Mouse (Mus musculus) right cerebral cortex, postnatal 4 days (tissue): ENCODE results near the gene Cd59a.
"Not testable (repeated sequence)": the region's sequence is repeated elsewhere in the genome, so short reads cannot be mapped to it uniquely, and the experiment has no call there.

Source experiments
- DNase-seq: peaks from one replicate; pipeline ENCODE4 v3.0.0-alpha.2; 2022

Gene Cd59a

DNA sequence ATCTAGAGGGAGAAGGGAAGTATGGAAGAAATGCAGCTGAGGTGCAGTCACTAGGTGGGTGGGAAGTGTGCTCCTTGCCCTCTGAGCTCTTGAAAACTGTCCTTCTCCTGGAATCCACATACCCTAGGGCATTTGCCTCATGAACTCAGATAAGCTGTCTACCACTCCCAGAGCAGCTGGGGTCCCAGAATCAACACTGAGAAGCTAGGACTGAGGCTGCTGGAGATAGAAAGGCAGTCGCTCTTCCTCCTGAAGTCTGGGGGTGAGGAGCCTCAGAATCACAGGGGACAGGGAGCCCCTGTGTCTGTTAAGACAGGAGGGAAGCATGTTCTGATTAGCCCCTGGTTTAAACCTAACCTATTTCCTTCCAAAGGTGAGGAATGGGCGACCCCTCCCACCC is 13.9 kb downstream of the Cd59a start:
- DNase-seq, result no peak

DNA sequence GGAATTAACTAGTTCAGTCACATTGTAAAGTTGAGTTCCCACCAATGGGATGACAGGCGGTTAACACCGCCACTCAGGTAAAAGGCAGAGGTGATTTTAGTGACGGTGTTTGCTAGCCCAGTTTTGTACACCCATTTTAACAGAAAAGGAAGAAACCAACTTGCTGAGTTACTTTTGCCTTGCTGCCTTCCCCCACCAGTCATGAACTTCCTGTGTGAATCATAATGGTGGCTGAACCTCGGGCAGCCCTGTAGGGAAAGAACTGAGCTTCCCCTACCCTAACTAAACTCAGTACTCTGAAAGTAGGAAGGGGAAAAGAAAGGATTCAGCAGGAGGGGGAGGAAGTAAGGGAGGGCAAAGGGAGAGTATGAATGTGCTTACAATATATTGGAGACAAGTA is 14.4 kb downstream of the Cd59a start:
- DNase-seq, result no peak

DNA sequence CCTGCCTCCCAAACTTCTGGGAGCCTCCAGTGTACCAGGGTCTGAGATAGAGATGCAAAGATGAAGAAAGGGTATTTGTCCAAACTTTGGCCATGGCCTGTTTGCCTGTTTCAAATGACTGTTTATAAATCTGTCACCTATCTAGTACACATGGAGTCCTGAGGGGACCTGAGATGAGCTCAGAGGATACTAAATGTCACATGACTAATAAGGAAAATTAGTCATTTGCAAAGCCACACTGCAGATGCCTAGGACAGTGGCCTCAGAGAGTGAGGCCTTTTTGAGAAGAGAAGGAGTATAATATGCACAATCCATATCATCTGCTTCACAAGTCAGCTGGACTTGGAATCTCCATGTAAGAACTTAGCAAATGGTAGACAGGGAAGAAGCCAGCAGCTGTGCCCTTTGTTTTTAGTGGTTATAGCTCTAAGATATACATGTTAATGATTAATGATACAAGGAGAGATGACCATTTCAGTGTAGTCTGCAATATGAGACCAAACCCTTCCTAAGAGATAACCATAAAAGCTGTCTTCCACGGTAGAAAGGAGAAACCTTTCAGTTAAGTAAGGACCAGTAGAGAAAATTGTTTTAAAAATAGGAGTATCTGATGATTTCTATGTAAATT is 15.7 kb downstream of the Cd59a start:
- not testable (repeated sequence) for DNase-seq

DNA sequence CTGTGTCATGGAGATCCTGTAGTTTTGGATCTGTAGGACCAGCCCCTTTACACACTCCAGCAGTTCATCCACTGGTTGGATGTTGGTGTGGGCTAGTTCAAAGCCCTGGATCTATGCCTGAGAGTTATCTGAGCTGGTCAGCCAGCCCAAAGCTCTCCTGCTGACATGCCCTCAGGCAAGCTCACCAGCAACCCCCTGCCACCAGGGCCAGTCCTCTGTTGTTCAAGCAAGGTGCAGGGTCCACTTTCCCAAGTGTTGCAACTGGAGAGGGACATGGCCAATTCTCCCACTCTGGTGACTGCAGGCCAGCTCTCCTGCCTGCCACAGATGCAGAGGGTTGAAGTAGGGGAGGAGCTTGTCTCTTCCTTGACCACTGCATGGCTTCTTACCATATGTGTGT is 18.0 kb downstream of the Cd59a start:
- not testable (repeated sequence) for DNase-seq

DNA sequence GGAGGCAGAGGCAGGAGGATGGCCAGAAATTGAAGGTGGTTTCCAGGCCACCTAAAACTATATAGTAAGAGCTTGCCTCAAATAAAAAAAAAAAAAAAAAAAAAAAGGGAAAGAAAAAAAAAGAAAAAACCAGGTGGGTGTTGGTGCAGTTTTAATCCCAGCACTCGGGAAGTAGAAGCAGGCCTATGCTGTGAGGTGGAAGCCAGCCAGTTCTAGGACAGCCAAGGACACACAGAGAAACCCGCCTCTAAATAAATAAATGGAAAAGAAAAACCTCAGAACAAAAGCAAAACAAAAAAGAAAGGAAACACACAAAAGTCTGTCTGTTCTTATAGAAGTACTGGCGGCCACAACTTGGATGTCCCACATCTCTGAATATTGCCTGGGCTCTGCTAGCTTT is 19.3 kb downstream of the Cd59a start:
- DNase-seq, result no peak

DNA sequence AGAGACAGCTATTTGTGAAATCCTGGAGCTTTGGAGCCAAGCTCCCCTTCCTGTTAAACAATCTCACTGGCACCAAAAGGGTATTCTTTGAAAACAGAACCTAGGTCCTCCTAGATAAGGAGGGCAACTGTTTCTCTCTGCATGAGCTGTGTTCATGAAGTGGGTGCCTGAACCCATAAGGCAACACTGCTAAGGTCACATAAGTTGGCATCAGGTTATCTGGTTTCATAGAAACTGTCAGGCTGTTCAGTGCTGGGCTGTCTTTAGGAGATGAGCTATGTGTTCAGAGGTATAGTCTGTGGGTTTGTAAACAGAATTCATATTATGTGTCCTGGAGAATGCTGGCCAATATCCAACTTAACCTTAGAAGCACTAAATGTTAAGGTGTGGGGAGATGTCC is 21.6 kb downstream of the Cd59a start:
- not testable (repeated sequence) for DNase-seq

DNA sequence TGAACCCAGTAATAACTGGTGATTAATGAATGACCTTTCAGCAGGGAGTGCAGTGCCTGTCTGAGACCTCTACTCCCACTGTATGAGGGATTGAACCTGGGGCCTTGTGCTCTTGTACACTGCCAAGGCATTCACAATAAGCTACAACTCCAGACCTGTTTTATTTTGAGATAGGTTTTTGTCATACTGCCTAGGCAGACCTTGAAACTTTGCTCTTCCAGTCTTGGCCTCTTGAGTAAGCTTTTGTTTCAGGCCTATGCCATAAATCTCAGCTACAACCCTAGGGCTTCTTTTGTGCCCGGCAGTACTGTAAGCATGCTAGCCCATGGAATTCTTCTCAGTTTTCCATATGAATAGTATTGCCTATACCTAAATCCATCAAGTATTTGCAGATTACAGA is 23.5 kb downstream of the Cd59a start:
- no peak for DNase-seq

DNA sequence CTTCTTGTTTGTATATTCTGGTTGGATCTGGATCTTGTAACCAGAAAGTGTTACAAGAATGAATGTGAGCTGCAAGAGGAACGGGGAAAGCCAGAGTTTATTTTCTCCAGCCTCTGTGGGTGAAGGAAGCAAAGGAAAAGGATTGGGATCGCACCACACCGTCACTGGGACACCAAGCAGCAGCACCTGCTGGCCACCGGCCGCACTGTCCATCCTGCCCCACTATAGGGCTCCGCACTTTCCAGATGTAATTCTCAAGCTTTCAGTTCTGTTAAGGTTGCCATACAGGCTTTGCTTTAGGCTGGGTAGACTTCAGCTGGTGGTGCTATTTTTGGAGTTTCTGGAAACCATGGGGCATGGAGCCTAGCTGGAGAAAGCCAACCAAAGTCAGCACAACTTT is 24.7 kb downstream of the Cd59a start:
- no peak for DNase-seq

DNA sequence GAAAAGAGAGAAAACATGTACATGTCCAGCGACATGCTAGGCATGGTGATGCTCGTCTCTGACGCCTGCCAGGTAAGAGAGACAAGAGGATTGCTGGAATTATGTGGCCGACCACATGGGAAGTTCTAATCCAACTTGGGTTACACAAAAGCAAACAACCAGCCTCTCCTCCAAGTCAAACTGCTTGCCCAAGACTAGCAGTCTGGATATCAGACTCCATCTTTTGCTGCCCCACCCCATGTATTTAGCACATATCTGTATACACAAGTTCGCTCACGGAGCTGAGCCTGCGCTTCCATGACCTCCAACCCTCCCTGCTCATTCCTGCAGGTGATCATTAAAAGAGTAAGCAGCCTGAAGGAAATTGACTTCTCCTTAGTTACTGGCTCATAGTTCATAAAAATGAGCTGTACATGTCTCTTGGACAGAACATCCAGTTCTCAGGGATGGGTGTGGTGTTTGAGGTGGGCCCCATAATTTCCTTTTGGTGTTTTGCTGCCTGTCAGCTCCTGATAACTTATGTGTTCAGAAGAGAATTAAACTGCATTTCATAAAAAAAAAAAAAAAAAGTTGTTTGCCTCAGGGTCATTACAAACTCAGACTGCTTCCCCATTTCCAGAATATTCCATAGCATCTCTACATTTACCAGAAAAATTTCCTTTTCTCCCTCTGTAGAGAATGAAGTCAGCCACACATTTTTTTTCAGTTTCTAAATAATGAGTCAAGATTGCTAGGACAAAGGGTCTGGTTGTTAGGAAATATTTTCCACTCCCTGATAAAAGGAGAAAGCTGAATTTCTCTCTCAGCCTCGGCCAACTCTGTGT is 26.3 kb downstream of the Cd59a start:
- no peak for DNase-seq

DNA sequence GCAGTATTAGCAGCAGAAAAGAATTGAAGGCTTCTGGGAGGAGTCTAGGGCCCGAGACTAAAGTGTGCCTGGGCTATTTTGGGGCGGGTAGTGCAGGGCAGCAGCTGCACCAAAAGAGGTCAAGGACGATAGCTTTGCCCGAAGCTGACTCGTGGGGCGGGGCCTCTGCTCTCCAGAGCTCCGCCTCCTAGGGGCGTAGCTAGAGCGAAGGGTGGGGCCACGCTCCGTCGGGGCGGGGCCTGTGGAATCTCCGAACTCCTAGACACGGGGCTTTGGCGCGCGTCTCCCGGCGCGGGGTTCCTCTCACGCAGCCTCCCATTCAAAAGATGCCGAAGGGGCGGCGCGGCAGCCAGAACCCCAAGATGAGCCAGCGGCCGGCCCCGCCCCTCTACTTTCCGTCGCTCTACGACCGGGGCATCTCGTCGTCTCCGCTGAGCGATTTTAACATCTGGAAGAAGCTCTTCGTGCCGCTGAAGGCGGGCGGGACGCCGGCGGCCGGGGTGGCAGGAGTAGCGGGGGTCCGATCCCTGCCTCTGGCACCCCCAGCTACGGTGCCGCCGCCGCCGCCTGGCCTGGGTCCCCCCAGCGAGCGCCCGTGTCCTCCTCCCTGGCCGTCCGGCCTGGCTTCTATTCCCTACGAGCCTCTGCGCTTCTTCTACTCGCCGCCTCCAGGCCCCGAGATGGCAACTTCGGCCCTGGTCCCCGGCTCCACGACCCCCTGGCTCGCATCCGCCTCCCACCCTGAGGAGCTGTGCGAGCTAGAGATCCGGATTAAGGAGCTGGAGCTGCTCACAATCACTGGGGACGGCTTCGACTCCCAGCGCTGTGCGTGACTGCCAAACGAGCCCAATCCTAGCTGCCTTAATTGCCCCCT is 27.1 kb downstream of the Cd59a start, which contains the start of gene A930018P22Rik:
Gene A930018P22Rik, plus strand, starts transcription at position 265 of the 874 bp plus-strand sequence.
- peak; percentile 83 for DNase-seq

DNA sequence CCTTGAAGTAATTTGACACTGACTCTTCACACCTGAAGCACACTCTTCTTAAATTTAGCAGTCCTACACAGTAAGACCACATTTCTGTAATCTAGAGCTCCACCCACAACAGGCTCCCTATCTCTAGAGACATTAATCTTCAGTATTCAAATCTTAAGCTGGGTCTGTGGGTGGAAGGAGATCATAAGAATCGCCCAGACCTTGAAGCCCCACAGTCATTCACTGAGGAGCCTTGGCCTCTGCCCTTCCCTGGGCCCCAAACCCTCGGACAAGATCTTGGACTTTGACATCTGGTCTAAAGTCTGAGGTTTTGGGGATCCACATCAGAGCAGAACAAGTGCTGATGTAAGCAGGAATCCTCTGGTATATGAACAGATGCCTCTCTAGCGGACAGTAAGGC is 27.9 kb downstream of the Cd59a start:
- no peak for DNase-seq

DNA sequence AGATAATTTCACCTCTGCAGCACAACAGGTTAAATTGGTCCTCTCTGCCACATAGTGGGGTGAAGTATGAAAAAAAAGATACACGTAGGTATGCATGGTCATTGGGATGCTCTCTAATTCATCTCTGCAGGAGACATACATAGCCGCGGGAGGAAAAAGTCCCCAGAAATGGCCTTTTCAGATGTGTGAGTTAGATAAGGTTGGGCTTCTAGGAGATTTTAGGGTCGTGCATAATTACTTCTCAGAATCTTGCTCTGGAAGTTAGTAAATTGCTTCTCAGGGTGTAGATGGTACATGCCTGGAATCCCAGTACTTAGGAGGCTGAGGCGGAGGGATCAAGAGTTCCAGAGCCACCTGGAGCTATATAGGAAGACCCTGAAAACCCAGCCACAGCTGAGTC is 28.5 kb downstream of the Cd59a start:
- DNase-seq, result no peak

DNA sequence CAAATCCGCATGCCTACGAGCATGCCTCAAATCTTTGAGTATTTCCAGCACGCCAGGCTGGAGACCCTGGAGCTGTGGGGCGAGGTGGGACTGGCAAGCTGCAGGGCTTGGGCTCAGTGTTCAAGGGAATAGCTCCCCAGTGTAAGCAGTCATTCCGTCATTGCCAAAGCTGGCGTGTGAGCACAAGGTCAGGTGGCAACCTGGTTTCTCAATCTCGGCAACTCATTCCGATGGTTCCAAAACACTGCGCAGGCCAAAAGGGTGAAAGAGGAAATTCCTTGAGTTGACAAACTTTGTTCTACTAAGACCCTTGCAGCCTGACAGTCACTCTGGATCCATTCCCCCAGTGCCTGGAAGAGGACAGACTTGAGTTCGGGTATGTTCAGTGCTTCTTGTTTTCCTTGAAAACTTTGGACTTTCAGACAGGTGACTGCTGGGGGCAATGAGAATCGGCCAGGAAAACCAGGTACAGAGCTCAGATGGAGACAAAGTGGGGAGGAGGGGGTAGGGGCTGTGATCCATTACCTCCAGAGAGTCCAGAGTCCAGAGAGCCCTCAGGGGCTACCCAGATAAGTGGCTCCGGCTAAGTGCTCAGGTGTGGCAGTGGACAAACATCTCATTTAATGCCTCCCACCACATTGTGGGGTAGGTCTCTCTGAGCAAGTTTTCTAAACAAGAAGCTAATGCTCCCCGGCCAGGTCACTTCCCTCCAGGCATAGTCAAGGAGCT is 33.4 kb downstream of the Cd59a start:
- no peak for DNase-seq

DNA sequence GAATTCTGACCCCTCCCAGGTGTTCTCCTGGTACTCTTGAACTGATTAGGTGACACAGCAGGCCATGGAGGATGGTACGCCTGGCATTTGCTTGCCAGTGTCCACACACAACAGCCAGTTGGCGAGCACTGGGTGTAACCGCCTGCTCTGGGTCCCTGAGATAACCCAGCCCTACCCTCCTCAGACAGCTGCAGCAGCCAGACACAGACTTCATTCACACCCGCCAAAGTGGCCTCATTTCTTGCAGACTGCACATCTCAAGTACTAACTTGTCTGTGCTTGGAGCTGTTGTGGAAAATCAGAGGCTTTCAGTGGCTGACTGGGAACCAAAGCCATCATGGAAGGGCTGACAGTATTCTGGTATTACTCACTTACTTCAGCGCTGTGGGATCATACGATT is 34.6 kb downstream of the Cd59a start:
- DNase-seq, result no peak

DNA sequence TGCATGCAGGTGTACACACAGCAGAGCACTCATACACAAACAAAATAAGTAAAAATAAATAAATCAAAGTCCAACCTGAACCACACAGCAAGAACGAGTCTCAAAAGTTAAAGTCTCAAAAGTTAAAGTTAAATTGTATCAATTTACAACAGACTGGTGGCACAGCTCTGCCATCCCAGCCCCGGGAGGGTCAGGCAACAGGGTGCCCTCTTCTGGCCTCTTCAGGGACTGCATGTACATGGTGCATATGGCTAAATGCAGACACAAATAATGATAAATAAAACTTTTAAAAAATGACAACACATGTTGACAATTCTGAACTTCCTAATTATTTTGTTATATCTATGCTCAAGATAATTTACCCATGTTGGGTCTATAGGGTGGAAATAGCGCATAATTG is 35.4 kb downstream of the Cd59a start:
- DNase-seq, result peak; percentile 58

DNA sequence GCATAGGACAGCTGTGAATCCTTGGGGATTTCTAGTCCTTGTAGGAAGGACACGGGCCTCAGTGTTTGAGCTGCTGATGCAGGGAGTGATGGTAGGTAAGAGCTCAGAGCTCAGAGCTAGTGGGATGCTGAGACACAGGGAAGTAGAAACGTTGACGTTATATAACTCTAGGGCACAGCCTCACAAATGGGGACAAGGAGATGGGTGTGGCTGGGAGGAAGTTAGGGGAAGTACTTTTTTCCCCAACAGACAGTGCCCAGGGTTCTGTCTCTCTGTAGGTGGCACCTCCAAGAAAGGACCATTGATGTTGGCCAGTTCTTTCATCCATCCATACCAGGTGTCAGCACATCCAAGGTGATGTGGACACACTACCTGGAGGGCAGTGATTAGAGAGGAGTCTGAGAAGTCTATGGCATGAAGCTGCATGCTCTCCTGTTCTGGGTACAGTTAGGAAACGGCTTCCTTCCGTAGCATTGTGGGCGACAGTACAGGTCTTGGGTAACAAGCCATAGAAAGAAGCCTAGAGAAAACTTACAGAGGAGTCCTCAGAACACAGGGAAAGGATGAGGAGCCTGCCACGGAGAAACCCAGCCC is 36.8 kb downstream of the Cd59a start:
- no peak for DNase-seq

DNA sequence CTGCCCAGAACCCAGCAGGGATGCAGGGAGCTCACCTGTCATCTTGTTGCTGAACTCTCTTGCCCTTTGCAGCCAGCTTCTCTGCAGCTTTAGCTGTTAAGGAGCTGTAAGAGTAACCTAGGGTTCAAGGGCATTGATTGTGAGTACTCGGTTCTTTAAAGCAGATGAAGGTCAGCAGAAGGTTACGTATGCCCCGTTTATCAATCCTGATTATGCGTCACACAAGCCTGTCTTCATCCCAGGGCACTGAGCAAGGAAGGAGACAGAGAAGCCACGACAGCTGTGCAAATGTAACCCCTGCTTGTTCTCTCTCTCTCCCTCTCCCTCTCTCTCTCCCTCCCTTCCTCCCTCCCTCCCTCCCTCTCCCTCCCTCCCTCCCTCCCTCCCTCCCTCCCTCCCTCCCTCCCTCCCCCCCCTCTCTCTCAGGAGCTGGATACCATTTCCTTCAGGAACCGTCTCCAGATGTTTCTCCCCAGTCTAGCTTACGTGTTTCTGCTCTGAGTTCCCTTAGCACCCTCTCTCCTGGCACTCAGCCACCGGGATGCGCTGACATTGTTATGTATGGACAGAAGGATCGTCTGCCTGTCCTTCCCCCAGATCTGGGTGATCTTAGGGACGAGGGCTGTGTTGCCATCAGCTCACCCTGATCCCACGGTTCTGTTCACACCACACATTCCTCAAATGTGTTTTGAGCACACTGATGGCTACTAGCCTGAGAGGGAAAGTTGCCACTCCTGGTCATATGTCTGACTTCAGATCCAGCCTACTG is 37.6 kb downstream of the Cd59a start:
- no peak for DNase-seq

DNA sequence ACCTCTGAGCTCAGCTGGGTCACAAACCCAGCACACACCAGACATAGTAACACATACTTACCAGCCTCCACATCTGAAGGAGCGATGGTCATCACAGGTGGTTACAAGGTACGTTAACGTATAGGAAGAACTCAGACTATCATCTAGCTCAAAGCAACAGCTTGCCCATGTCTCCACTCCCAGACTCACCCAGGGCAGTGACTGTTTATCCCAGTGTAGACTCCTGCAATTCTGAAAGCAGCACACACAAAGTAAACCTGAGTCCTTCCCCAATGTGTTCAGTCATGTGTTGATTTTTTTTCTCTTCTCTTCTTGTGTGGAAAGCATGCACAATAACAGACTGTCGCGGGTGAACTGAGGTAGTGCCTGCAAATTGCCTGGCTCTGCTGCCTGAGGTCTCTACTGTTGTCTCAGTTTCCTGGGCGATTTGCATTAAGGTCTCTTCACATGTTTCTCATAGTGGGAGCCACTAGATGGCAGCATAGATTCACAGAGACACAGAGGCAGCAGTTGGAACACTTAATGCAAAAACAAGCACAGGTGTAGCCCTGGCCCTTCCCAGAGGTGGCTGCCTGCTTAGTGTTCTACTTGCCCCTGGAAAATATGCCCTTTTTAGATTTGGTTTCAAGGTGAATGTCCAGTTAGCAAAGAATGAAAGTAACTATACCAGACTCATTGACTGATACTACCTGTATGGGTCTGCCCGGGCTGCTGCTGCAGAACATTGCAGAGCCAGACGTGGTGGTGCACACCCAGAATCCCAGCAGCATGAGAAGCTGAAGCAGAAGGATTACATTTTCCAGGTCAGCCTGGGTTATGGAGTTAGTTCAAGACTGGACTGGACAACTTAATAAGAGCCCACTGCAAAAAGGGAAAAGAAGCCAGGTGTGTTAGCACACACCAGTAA is 38.8 kb downstream of the Cd59a start:
- peak; percentile 51 for DNase-seq

DNA sequence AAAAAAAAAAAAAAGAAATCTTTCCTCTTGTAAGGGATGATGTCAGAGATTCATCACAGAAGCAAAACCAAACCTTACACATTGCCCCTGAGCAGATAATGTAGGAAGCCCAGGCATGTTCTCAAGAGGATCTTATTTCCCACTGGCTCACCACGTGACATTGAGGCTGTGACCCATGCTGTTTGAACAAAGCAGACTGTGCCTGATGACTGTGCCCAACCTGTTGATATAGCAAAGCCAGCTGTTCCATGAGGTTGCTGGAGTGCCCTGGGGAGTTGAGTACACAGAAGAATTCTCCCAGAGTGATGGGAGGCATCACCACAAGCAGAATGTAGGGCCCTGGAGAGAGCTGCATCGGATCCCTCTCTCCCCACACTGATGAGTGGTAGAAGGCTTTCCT is 40.3 kb downstream of the Cd59a start:
- no peak for DNase-seq

DNA sequence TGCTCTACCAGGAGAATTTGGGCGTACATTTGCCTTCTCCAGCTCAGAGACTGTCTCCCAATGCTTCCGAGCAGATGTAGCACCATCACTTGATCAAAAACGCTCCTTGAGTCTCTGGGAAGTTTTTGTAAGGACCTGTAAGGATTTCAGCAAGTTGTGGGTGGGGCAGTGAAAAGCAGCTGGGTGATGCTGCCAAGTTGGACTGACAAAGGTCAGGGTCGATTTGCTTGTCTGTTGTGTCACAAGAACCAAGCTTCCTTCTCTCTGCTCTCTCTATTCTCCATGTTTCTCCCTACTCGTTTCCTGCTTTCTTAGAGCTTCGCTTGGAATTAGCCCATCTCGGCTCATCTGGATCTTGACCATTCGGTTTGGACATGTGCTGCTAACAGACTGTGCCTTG is 46.5 kb downstream of the Cd59a start:
- no peak for DNase-seq

DNA sequence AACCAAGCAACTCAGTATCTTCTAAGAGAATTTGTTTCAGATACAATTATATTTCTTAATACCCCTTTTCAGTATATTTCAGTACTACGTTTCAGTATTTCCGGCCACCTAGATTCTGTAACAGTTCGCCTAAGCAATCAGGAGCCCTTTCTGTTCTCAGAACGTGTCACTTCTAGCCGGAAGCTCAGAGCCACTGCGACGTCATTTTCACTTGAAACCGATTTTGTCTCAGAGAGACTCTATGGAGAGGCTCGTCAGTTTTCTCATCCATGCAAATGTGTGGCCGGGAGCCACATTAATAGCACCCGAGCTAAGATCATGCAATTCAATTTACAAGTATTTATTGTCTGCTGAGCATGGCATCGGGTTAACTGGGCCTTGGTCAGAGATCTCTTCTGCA is 48.4 kb downstream of the Cd59a start:
- no peak for DNase-seq
